Mouse (Mus musculus) midbrain, embryonic 12.5 days (tissue): ENCODE results near the gene Klf11. TPM values are rescaled to one million over a fixed set of nuclear protein-coding genes. Genes with fewer than 3 reads are reported as not detected.

Experiments
- ATAC-seq: fragments of 200-750 bp; cut with Nextera tagmentation; 2 replicates; pipeline ENCODE4 v1.8.0; 2017; ENCODE audit warnings: low read depth, moderate TSS enrichment, moderate library complexity; ENCODE audit not compliant: low FRiP score
- H3K27ac ChIP-seq: fragments of 300-500 bp; sonication (generic); replicated peaks from 2 replicates; pipeline ENCODE4 v1.5.1; 2016; ENCODE audit warnings: mild to moderate bottlenecking
- H3K27me3 ChIP-seq: fragments of 300-500 bp; sonication (generic); 2 replicates; pipeline ENCODE4 v1.6.1; 2016; ENCODE audit warnings: mild to moderate bottlenecking
- H3K36me3 ChIP-seq: fragments of 300-500 bp; sonication (generic); 2 replicates; pipeline ENCODE4 v1.6.1; 2016
- H3K4me1 ChIP-seq: fragments of 300-500 bp; sonication (generic); 2 replicates; pipeline ENCODE4 v1.6.1; 2016
- H3K4me2 ChIP-seq: fragments of 300-500 bp; sonication (generic); replicated peaks from 2 replicates; pipeline ENCODE4 v1.6.1; 2016; ENCODE audit warnings: mild to moderate bottlenecking, moderate library complexity
- H3K4me3 ChIP-seq: fragments of 300-500 bp; sonication (generic); 2 replicates; pipeline ENCODE4 v1.5.1; 2016; ENCODE audit warnings: mild to moderate bottlenecking
- H3K9ac ChIP-seq: fragments of 300-500 bp; sonication (generic); replicated peaks from 2 replicates; pipeline ENCODE4 v1.6.1; 2016; ENCODE audit warnings: mild to moderate bottlenecking, moderate library complexity
- H3K9me3 ChIP-seq: fragments of 300-500 bp; sonication (generic); 2 replicates; pipeline ENCODE4 v1.6.1; 2016; ENCODE audit warnings: mild to moderate bottlenecking
- WGBS: fragments of 180-500 bp; shearing (Covaris S2); methylation state at CpG from one replicate; pipeline ENCODE4 v1.1.7; 2016; 5-methylcytosine and 5-hydroxymethylcytosine counted together
- polyA plus RNA-seq: library from polyadenylated mRNA; unstranded; fragments of >200 nt; fragmentation: Nextera tagmentation; extraction: Ambion mirVana; gene quantifications from 2 replicates; pipeline ENCODE4 v1.2.1, GENCODE M21; 2016

Klf11 gene
- polyA plus RNA-seq, 1 experiment from 2014 or later, result 19.7 TPM

DNA sequence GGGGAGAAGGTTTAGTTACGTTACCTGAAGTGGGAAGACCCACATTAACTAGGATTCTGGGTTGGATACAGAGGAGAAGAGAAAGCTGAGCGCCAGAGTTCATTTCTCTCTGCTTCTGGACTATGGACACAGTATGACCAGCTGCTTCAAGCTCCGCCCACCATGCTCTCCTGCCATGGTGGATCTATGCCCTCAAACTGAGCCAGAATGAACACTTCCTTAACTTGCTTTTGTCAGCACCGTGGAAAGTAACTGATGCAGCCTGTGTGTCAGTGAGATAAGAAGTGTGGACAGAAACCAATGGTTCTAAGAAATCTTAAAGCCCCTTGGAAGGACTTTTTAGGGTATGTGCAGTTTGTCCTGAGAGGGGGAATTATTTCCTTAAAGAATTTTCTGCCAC lies 7.9 kb downstream of the Klf11 start:
- Histone ChIP-seq H3K4me3 (no peak overlapping the region), H3K27ac (no peak overlapping the region), H3K36me3 (peaks cover 58% of the 10 kb centered on the region), H3K9ac (no peak overlapping the region), H3K4me2 (no peak overlapping the region), H3K4me1 (peaks cover 22% of the 10 kb centered on the region), H3K9me3 (no peaks in the 10 kb centered on the region), H3K27me3 (no peaks in the 10 kb centered on the region)
- WGBS, result 95% methylated on average over 4 of the region's 4 CpGs
- no peak for ATAC-seq

- H3K4me3 ChIP-seq, result no peak overlapping the region
- no peaks in the 10 kb centered on the region for H3K9me3 ChIP-seq
- no peaks in the 10 kb centered on the region for H3K27me3 ChIP-seq
- no peak for ATAC-seq
- H3K9ac ChIP-seq, result no peak overlapping the region
- 95% methylated on average over 9 of the region's 9 CpGs for WGBS
- H3K36me3 ChIP-seq, result peaks cover 49% of the 10 kb centered on the region
- H3K4me2 ChIP-seq, result no peak overlapping the region
- no peak overlapping the region for H3K27ac ChIP-seq
- peaks cover 17% of the 10 kb centered on the region for H3K4me1 ChIP-seq
These were observed 8.8 kb downstream of the Klf11 start for GRCm38 (mm10) chr12:24659923-24660322.

- Histone ChIP-seq H3K4me1 (peaks cover 16% of the 10 kb centered on the region), H3K27me3 (no peaks in the 10 kb centered on the region), H3K27ac (no peak overlapping the region), H3K9me3 (no peaks in the 10 kb centered on the region), H3K9ac (no peak overlapping the region), H3K36me3 (peaks cover 38% of the 10 kb centered on the region), H3K4me2 (no peak overlapping the region), H3K4me3 (no peak overlapping the region)
- no peak for ATAC-seq
- 91% methylated on average over 4 of the region's 4 CpGs for WGBS
These were observed 10.0 kb downstream of the Klf11 start for GRCm38 (mm10) chr12:24661100-24661499.

GRCm38 (mm10) chr12:24662131-24662530 lies 11.1 kb downstream of the Klf11 start:
- Histone ChIP-seq H3K4me3 (no peak overlapping the region), H3K4me2 (no peak overlapping the region), H3K27ac (no peak overlapping the region), H3K27me3 (no peaks in the 10 kb centered on the region), H3K4me1 (peaks cover 7% of the 10 kb centered on the region), H3K9ac (no peak overlapping the region), H3K36me3 (peaks cover 34% of the 10 kb centered on the region), H3K9me3 (no peaks in the 10 kb centered on the region)
- ATAC-seq, result no peak
- WGBS, result 91% methylated on average over 5 of the region's 5 CpGs

DNA sequence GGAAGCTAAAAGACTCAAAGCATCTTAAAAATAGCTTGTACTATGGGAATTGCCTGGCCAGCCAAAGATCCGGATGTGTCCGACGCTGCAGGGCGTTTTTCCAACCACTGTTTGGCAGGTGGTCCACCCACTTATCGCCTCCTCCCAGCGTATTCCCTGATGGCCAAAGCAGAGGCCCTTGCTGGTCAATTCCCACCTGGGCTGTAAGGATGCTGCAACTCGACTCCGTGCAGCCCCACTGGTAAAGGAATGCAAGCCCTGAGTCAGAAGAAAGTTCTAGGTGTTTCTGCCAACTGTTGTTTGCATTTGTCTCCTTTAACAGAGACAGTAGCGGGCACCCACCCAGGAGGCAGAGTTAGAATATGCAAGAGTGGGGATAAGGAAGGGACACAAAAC lies 29.0 kb downstream of the Klf11 start:
- Histone ChIP-seq H3K36me3 (no peaks in the 10 kb centered on the region), H3K9ac (peak overlapping the region; percentile 76; the same call in 1 of the 2 replicates), H3K27ac (no peak overlapping the region), H3K9me3 (no peaks in the 10 kb centered on the region), H3K4me3 (peak overlapping the region; percentile 57), H3K4me2 (peak overlapping the region; percentile 88), H3K27me3 (peaks cover 57% of the 10 kb centered on the region), H3K4me1 (peaks cover 13% of the 10 kb centered on the region)
- 20% methylated on average over 9 of the region's 9 CpGs for WGBS
- ATAC-seq, result no peak

DNA sequence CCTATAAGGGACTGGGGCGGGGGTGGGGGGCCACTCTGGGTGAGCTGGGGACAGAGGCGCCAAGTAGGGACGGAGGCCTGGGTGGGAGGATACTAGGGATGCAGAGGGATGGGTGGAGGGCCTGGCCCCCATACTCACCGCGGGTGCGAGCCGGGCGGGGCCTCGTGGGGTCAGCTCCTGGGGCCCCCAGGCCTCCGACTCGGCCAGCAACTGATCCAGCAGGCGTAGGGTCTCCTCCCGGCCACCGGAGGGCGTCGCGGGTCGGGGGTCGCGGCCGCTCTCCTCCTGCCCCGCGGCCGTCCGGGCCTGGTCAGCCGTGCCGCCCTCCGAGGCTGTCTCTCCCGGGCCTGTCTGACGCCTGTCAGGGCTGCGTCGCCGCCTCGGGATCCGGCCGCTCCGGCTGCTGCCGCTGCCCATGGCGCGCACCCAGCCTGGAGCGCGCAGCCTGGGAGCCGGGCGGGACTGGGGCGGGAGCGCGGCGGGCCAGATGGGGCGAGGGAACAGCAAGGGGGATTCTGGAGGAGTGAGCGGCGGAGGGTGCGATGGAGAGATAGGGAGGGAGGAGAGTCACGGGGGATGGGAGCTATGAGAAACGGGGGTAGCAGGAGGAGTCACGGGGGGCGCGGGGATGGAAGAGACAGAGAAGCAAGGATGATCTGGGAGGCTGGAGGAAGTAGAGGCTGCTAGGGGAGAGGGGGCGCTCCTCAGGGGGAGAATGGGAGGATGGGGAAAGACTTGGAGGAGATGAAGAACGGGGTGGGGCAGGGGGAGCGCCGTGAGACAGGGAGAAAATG lies 29.6 kb downstream of the Klf11 start:
- under 1% methylated on average over 51 of the region's 61 CpGs for WGBS
- Histone ChIP-seq H3K9ac (peak overlapping the region; percentile 76), H3K9me3 (no peaks in the 10 kb centered on the region), H3K4me3 (peak overlapping the region; percentile 57), H3K27me3 (peaks cover 60% of the 10 kb centered on the region), H3K27ac (no peak overlapping the region), H3K36me3 (no peaks in the 10 kb centered on the region), H3K4me1 (peaks cover 13% of the 10 kb centered on the region), H3K4me2 (peak overlapping the region; percentile 88)
- ATAC-seq, result peak; percentile 81

- WGBS, result 3% methylated on average over 19 of the region's 20 CpGs
- Histone ChIP-seq H3K4me2 (peak within 1 kb of the TSS; percentile 88), H3K9ac (peak within 1 kb of the TSS; percentile 76), H3K36me3 (no peaks in the 10 kb centered on the region), H3K27me3 (peaks cover 60% of the 10 kb centered on the region), H3K27ac (no peak within 1 kb of the TSS), H3K4me3 (peak within 1 kb of the TSS; percentile 57), H3K9me3 (no peaks in the 10 kb centered on the region), H3K4me1 (peaks cover 13% of the 10 kb centered on the region)
- ATAC-seq, result peak; percentile 29; the same call in 1 of the 2 replicates
These were observed 30.4 kb downstream of the Klf11 start, which contains the start of gene Cys1 for GRCm38 (mm10) chr12:24681286-24682023. Cys1 (minus strand) TSS chr12:24681813.

DNA sequence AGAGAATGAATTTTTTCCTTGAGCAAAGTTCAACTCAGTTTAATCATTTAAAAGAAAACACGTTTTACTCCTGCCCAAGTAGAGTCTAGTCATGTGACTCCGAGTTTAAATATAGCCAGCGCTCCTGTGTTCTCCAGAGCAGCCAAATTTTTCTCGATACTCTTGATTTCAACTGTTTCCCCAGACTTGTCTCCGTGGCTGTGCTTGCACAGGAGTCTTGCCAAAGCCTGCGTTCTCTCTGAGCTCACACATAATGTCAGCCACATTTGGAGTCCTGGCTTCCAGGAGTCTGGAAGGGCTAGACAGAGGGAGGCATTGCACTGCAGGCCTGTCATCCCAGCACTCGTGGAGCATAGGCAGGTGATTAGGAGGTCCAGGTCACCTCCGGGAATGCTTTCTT lies 31.5 kb downstream of the Klf11 start:
- Histone ChIP-seq H3K4me3 (no peak overlapping the region), H3K27ac (no peak overlapping the region), H3K9me3 (no peaks in the 10 kb centered on the region), H3K9ac (no peak overlapping the region), H3K4me1 (peaks cover 13% of the 10 kb centered on the region), H3K4me2 (no peak overlapping the region), H3K27me3 (peaks cover 60% of the 10 kb centered on the region), H3K36me3 (no peaks in the 10 kb centered on the region)
- ATAC-seq, result no peak
- WGBS, result 54% methylated on average over 8 of the region's 8 CpGs

DNA sequence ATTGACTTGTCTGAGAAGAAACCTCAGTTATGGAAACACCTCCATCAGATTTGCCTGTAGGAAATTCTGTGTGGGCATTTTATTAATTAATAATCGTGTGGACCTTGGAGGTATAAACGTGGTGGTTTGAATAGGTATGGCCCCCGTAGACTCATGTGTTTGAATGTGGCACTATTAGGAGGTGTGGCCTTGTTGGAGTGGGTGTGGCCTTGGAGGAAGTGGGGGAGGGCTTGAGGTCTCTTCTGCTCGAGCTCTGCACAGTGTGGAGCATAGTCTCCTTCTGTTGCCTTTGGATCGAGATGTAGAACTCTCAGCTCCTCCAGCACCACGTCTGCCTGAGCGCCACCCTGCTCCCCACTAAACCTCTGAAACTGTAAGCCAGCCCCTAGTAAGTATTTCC lies 32.4 kb downstream of the Klf11 start:
- no peak overlapping the region for H3K9ac ChIP-seq
- no peak overlapping the region for H3K4me2 ChIP-seq
- peaks cover 60% of the 10 kb centered on the region for H3K27me3 ChIP-seq
- WGBS, result 73% methylated on average over 7 of the region's 7 CpGs
- H3K4me3 ChIP-seq, result no peak overlapping the region
- H3K4me1 ChIP-seq, result peaks cover 13% of the 10 kb centered on the region
- no peaks in the 10 kb centered on the region for H3K9me3 ChIP-seq
- no peak for ATAC-seq
- no peaks in the 10 kb centered on the region for H3K36me3 ChIP-seq
- H3K27ac ChIP-seq, result no peak overlapping the region

- Histone ChIP-seq H3K9me3 (no peaks in the 10 kb centered on the region), H3K4me1 (peaks cover 7% of the 10 kb centered on the region), H3K27ac (no peak overlapping the region), H3K27me3 (peaks cover 41% of the 10 kb centered on the region), H3K9ac (no peak overlapping the region), H3K36me3 (no peaks in the 10 kb centered on the region), H3K4me3 (no peak overlapping the region), H3K4me2 (no peak overlapping the region)
- no peak for ATAC-seq
- WGBS, result 81% methylated on average over 6 of the region's 6 CpGs
These were observed 35.1 kb downstream of the Klf11 start for GRCm38 (mm10) chr12:24686038-24686695.

DNA sequence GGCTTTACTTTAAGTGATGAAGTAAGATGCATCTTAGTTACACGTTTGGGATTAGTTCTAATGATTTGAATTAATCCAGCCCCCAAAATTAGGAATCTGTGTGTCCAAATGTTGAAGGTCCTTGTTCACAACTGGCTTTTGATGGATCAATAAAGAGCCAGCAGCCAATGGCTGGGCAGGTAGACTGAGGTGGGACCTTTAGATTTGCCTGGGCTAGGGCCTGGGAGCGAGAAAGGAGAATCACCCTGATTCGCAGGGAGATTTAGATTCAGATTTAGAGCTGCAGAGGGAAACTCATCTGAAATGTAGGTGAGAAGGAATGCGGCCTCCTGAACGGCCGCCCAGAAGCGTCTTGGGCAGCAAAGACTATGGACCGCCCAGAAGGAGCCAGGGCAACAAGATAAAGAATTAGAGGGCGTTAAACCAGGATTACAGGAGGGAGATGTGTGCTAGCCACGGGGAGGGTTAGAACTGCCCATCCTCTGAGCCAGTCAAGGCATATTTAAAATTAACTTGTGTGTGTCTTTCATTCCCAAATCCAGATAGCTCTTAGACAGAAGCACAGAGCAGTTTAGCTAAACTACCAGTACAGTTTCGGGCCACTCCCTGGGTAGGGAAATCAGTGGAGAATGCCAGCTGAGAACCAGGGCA lies 35.7 kb downstream of the Klf11 start:
- Histone ChIP-seq H3K36me3 (no peaks in the 10 kb centered on the region), H3K9ac (no peak overlapping the region), H3K27me3 (peaks cover 34% of the 10 kb centered on the region), H3K4me1 (peaks cover under 1% of the 10 kb centered on the region; the same call in 1 of the 2 replicates), H3K27ac (no peak overlapping the region), H3K4me2 (no peak overlapping the region), H3K4me3 (no peak overlapping the region), H3K9me3 (no peaks in the 10 kb centered on the region)
- 79% methylated on average over 11 of the region's 11 CpGs for WGBS
- ATAC-seq, result no peak
